Mouse (Mus musculus) cerebellum, adult 2 months (tissue): ENCODE results near the gene Ddx5. TPM values are rescaled to one million over a fixed set of nuclear protein-coding genes. Genes with fewer than 3 reads are reported as not detected.

Experiments
- DNase-seq, 2 experiments: peaks; one replicate each; pipeline ENCODE4 v3.0.0; 2021
- H3K27ac ChIP-seq: fragments of 200-500 bp; 2 replicates; pipeline ENCODE4 v1.5.1; 2012; ENCODE audit warnings: low read length, control low read depth, inconsistent platforms; ENCODE audit not compliant: insufficient read depth
- H3K27me3 ChIP-seq: fragments of 200-500 bp; 2 replicates; pipeline ENCODE4 v1.6.1; 2012; ENCODE audit warnings: inconsistent platforms, mild to moderate bottlenecking, low read length, moderate library complexity; ENCODE audit not compliant: control insufficient read depth, insufficient read depth
- H3K4me1 ChIP-seq: fragments of 200-500 bp; 2 replicates; pipeline ENCODE4 v1.6.1; 2011; ENCODE audit warnings: low read length; ENCODE audit not compliant: control insufficient read depth, insufficient read depth
- H3K4me3 ChIP-seq: fragments of 200-500 bp; replicated peaks from 2 replicates; pipeline ENCODE3; 2011; ENCODE audit warnings: mild to moderate bottlenecking, low read depth, low read length, control low read depth; ENCODE audit not compliant: insufficient read depth
- CTCF ChIP-seq: fragments of 200-500 bp; IDR thresholded peaks from 2 replicates; pipeline ENCODE4 v1.5.1; 2011; ENCODE audit warnings: low read depth, mild to moderate bottlenecking, control low read depth, low read length, moderate library complexity, borderline replicate concordance; ENCODE audit not compliant: insufficient read depth
- POLR2A ChIP-seq: fragments of 200-500 bp; IDR thresholded peaks from 2 replicates; pipeline ENCODE4 v1.6.1; 2011; ENCODE audit warnings: low read length, control low read depth, borderline replicate concordance; ENCODE audit not compliant: insufficient read depth
- WGBS: fragments of 180-500 bp; shearing (Covaris S2); methylation state at CpG from one replicate; pipeline ENCODE4 v1.1.7; 2018; 5-methylcytosine and 5-hydroxymethylcytosine counted together
- polyA plus RNA-seq: library from polyadenylated mRNA; depleted of rRNA; stranded (reverse); fragments of >200 nt; gene quantifications from 2 replicates; pipeline ENCODE4 v1.2.3, GENCODE M21; 2012

Ddx5 gene
- polyA plus RNA-seq, 1 experiment: 676 TPM

DNA sequence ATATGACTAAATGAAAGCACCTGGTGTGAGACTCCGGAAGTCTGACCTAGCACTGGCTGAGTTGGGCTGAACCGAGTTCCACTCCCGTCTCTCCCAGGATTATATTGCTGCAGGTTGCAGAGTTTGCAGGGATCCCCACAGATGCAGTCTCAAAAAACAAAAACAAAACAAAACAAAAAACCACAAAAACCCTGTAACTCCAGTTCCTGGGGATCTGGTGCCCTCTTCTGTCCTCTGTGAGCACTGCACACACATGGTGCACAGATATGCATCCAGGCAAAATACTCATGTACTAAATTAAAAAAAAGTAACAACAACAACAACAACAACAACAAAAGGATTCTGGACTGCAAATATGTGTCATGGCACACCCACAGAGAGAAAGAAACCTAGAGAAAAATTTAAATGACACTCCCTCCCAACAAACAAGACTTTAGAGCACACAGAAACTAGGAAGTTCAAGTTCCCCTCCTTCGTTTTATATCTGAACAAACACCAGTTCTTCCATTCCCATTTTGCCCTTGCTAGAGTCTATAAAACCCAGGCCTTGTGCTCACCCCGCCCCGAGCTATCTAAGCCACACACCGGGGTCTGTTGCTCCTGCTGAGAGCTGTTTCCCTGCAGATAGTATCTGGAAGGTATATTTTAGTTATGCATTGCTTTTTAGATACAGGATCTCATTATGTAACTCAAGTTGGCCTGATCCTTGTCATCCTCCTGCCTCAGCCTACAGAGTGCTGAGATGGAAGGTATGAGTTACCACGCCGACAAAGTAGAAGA lies 18.6 kb downstream of the Ddx5 start:
- TF ChIP-seq CTCF (peak; percentile 15; the same call in 1 of the 2 replicates), POLR2A (no peak)
- DNase-seq: peak in 1 of 2 experiments; percentile 6
- Histone ChIP-seq H3K27me3 (no peaks in the 10 kb centered on the region), H3K4me3 (no peak overlapping the region), H3K4me1 (no peaks in the 10 kb centered on the region), H3K27ac (no peak overlapping the region)
- WGBS: 97% methylated on average over 9 of the region's 9 CpGs

DNA sequence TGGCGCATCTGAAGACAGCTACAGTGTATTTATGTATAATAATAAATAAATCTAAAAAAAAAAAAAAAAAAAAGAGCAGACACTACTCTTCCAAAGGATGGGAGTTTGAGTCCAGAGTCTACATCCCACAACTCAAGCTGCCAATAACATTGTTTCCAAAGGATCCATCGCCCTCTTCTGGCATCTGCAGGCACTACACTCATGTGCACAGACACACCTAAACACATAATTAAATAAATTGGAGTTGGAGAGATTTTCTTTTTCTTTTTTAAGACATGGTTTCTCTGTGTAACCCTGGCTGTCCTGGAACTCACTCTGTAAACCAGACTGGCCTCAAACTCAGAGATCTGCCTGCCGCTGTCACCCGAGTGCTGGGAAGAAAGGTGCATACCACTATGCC lies 21.5 kb downstream of the Ddx5 start:
- Histone ChIP-seq H3K4me1 (no peaks in the 10 kb centered on the region), H3K27ac (no peak overlapping the region), H3K4me3 (no peak overlapping the region), H3K27me3 (no peaks in the 10 kb centered on the region)
- DNase-seq: no peak
- 93% methylated on average over 4 of the region's 4 CpGs for WGBS
- TF ChIP-seq CTCF: no peak
- no peak for TF ChIP-seq POLR2A

DNA sequence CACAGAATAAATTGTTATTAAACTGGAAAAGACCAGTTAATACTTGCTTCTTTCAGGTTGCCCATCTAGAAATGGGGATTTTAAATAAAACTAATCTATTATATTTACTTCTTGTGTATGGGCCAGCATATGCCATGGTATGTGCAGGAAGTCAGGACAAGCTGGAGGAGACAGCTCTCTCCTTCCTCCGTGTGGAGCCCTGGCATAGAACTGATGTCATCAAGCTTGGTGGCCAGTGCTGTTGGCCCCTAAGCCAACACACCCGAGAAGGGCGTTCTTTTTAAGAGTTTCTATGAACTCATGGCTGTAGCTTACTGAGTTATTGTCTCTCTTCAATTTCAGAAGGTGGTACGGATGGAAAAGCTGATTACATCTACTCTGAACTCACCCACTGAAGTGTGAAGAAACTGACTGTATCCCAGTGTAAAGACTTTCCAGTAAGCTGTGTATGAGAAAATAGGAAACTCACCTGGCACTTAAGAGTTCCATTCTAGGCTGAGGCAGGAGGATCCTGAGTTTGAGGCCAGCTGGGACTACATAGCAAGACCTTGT lies 22.3 kb downstream of the Ddx5 start:
- H3K4me1 ChIP-seq: no peaks in the 10 kb centered on the region
- H3K4me3 ChIP-seq: no peak overlapping the region
- no peak overlapping the region for H3K27ac ChIP-seq
- no peak for DNase-seq
- no peaks in the 10 kb centered on the region for H3K27me3 ChIP-seq
- TF ChIP-seq CTCF: no peak
- TF ChIP-seq POLR2A: no peak
- 85% methylated on average over 4 of the region's 4 CpGs for WGBS

DNA sequence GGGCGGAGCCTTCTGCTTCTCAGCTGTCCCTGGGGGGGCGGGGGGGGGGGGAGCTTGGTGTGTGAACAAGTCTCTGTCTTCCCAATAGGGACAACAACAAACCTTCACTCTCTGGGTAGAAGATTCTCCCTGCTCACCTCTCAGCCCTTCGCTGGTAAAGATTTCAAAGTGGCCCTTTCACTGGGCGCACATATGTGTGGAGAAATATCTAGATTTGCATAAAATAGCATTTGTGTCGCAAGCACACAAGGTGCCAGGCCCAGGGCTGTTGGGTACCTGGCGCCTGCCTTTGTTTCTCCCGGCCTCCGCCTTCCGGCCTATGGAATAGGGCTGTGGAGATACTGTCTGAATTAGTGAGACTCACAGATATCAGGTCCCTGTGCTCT lies 26.2 kb downstream of the Ddx5 start:
- Histone ChIP-seq H3K27me3 (no peaks in the 10 kb centered on the region), H3K27ac (no peak overlapping the region), H3K4me1 (no peaks in the 10 kb centered on the region), H3K4me3 (no peak overlapping the region)
- WGBS: 83% methylated on average over 9 of the region's 9 CpGs
- TF ChIP-seq CTCF (no peak), POLR2A (no peak)
- DNase-seq: no peak

DNA sequence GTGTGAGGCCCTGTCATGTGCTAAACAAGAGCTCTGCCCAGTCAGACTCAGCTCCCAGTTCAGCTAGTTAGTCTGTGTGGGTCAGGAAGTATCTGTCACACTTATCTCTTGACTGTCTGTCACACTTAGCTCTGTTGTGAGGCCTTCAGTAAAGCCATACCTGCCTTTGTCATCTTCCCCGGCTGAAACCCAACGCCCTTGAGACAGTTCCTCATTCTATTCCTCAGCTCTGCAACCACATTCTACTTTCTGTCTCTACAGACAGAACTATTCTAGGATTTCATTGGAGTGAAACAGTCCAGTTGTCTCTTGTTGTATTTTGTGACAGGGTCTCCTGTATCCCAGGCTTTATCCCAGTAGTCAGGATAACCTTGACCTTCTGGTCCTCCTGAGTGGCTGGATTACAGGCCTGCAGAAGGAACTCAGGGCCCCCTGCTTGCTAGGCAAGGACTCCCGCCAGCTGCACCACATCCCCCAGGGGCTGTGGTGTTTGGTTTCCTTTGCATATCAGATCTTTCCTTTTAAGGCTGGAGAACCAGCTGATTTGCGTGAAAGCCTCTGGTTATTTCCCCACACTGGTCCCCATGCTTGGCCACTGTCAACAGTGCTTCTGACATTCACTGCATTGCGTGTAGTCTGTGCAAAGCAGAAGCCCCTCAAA lies 26.7 kb downstream of the Ddx5 start:
- 66% methylated on average over 5 of the region's 5 CpGs for WGBS
- Histone ChIP-seq H3K4me1 (no peaks in the 10 kb centered on the region), H3K4me3 (no peak overlapping the region), H3K27me3 (no peaks in the 10 kb centered on the region), H3K27ac (no peak overlapping the region)
- DNase-seq: no peak
- TF ChIP-seq POLR2A (no peak), CTCF (no peak)

DNA sequence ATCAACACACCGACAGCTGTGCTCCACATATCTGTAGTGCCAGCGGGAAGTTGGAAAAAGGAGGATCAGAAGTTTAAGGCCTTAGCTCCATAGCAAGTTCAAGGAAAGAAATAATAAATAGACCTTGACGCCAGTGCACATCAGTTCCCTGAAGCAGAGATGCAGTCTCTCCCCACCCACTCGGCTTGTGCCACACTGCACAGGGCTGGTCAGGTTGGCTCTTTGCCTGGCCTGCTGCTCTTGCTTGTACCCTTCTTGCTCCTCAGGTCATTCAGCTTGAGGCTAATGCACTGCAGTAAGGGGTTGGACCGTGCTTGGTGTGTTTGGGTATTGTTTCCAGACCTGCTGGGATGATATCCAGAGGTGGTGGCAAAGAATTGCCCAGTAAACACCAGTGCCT lies 28.5 kb downstream of the Ddx5 start:
- Histone ChIP-seq H3K4me1 (no peaks in the 10 kb centered on the region), H3K4me3 (no peak overlapping the region), H3K27ac (no peak overlapping the region), H3K27me3 (no peaks in the 10 kb centered on the region)
- TF ChIP-seq CTCF (no peak), POLR2A (no peak)
- DNase-seq: no peak
- WGBS: 75% methylated on average over 5 of the region's 5 CpGs

DNA sequence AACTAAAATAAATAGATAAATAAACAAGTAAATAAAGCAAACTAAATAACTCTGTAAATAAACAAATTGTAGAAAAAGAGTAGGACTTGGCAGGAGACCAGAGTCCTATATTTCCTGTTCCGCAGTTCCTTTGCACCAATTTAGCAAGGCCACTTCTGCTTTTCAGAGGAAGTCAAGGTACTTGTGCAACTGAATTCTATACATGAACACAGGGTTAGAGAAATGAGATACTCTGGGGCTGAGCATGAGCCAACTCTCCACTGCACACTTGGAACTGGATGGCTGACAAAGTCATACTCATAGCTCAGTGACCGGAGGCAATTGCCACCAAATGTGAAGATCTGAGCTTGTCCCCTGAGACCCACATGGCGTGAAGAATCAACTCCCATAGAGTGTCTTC lies 30.0 kb downstream of the Ddx5 start:
- no peak overlapping the region for H3K4me3 ChIP-seq
- TF ChIP-seq POLR2A: no peak
- no peak for TF ChIP-seq CTCF
- WGBS: 81% methylated on average over 3 of the region's 3 CpGs
- no peak for DNase-seq
- no peaks in the 10 kb centered on the region for H3K4me1 ChIP-seq
- no peaks in the 10 kb centered on the region for H3K27me3 ChIP-seq
- no peak overlapping the region for H3K27ac ChIP-seq

DNA sequence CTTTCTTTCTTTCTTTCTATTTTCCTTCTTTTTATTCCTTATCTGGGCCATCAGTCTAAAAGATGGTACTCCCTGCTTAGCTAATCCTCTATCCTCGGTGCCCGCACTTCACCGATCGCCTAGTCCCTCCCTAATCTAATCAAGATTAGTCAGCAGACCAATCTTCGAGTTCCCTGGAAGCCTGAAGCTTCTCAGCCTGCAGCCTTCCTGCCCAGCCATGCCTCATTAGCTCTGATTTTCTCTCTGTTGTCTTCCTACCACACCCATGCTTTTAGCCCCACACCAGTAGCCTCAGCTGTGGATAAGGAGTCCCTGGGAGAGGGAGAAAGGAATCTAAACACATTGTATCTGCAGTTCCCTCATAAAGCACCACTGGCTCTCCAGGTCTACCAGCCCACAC lies 33.4 kb downstream of the Ddx5 start:
- H3K27me3 ChIP-seq: no peaks in the 10 kb centered on the region
- WGBS: 53% methylated on average over 5 of the region's 5 CpGs
- H3K4me1 ChIP-seq: no peaks in the 10 kb centered on the region
- no peak overlapping the region for H3K27ac ChIP-seq
- no peak overlapping the region for H3K4me3 ChIP-seq
- no peak for TF ChIP-seq CTCF
- no peak for TF ChIP-seq POLR2A
- DNase-seq: no peak
